Mouse (Mus musculus) ES-E14 (cell line): Measurements from ENCODE around the gene Igsf8.

ENCODE experiments used
- CHD2 ChIP-seq: IDR thresholded peaks from 2 replicates; pipeline ENCODE4 v1.6.1; 2014; ENCODE audit warnings: mild to moderate bottlenecking, low read depth, low read length, inconsistent platforms
- HCFC1 ChIP-seq: IDR thresholded peaks from 2 replicates; pipeline ENCODE4 v1.6.1; 2012; ENCODE audit warnings: low read length, inconsistent platforms, borderline replicate concordance; ENCODE audit not compliant: insufficient read depth
- MAFK ChIP-seq: IDR thresholded peaks from 2 replicates; pipeline ENCODE4 v1.6.1; 2014; ENCODE audit warnings: mild to moderate bottlenecking, low read depth, low read length, inconsistent platforms; ENCODE audit not compliant: insufficient read depth

DNA sequence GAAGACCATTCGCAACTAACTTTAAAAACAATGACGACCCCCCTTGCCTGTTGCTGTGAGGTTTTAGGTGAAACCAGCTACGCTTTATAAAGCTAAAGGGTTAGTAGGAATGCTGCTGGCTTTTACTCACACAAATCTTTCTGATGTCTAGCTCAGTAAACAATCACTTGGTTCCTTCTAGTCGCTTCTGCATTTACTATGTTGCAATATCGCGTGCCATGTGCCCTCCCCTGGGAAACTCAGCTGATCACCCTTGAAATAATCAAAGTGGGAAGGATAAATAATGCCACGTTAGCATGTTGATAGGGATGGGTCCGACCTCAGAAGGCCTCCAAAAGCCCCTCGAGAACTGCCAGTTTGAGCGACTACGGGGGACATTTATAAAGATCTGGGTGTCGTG, 85.9 kb downstream of the Igsf8 start:
- TF ChIP-seq HCFC1 (no peak), MAFK (no peak), CHD2 (no peak)
